Mouse (Mus musculus) embryo, embryonic 10.5 days (tissue): ENCODE measurements around the gene H1f0.
"Not testable (repeated sequence)": the region's sequence is repeated elsewhere in the genome, so short reads cannot be mapped to it uniquely, and the experiment has no call there.

Experiments used
- DNase-seq: peaks from one replicate; pipeline ENCODE4 v3.0.0-alpha.2; 2015; ENCODE audit warnings: low spot score

Gene H1f0

GRCm38 (mm10) chr15:79003079-79003478, 25.2 kb upstream of the H1f0 start:
- DNase-seq, result no peak

GRCm38 (mm10) chr15:79005581-79005980, 22.7 kb upstream of the H1f0 start:
- DNase-seq, result no peak

- no peak for DNase-seq
Measured at GRCm38 (mm10) chr15:79006638-79007037, 21.6 kb upstream of the H1f0 start.

DNA sequence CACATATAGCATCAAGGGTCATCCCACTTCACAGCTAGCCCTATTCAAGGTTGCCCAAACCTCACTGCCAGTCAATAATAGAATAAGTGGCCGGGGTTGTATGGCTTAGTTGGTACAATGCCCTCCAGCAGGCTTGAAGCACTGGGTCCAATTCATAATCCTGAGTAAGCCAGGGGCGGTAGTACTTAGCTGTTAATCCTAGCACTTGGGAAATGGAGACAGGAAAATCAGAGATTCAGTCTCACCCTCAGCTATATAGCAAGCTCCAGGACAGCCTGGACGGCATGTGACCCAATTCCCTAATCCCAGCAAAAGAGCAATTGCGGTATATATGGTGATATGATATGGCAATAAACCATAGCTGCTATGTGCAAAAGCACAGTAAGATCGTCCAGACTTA, 21.2 kb upstream of the H1f0 start:
- DNase-seq, result no peak

DNA sequence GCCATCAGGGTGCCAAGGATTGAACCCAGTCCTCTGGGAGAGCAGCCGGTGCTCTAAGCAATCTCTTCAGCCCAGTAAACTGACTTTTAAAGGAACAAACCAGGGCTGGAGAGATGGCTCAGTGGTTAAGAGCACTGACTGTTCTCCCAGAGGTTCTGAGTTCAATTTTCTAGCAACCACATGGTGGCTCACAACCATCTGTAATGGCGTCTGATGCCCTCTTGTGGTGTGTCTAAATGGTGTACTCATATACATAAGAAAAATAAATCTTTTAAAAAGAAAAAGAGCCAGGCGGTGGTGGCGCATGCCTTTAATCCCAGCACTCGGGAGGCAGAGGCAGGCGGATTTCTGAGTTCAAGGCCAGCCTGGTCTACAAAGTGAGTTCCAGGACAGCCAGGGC, 20.4 kb upstream of the H1f0 start:
- not testable (repeated sequence) for DNase-seq

DNA sequence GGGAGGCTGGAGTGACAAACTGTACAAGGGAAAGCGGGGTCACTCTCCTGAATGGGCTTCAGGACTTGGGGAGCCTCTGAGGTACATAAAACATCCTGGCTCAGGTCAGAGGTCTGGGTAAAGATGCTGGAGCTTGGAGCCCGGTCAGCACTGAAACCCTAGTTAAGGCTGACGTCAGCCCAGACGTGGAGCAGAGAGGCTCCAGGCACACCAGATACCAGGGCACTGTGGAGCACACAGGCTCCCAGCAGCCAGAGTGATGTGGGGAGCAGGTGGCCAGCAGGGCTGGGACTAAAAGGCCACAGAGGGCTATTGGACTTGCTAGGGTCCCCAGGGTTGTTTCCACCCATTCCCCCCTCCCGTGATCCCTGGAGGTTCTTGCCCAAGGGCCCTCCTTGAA, 18.5 kb upstream of the H1f0 start:
- no peak for DNase-seq

- DNase-seq, result peak; percentile 61
Measured at GRCm38 (mm10) chr15:79011550-79011949, 16.7 kb upstream of the H1f0 start.

DNA sequence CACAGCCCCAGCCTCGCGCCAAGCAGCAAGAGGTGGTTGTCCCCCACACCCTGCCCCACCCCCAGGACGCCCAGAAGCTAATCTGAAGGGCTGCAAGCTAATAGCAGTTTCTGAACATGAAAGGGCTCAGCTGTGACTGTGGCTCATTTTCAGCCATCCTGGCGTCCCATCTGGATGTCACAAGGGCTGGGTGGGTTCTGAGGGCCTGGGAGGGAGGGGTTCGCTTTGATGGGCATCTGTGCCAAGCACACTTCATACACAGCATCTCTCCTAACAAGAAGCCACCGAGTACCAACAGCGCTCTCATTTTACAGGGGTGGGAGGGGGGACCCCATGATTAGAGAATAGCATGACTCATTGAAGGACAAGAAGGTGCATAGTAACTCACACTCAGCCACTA, 14.9 kb upstream of the H1f0 start:
- DNase-seq, result no peak

DNA sequence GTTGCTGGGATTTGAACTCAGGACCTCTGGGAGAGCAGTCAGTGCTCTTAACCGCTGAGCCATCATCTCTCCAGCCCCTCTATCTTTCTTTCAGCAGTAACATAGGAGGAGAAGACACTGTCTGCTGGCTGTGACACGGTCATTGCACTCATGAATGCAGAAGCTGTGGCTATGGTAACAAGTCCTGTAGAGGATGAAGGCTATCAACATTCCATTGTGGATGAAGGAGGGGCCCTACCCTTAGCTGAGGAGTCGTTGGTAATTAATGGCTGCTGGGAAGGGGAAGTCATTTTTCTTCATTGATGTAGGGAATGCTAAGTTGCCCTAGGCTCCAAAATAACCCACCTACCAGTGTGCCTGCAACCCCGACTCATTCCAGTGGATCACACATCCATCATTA, 10.1 kb upstream of the H1f0 start:
- DNase-seq, result peak; percentile 51

DNA sequence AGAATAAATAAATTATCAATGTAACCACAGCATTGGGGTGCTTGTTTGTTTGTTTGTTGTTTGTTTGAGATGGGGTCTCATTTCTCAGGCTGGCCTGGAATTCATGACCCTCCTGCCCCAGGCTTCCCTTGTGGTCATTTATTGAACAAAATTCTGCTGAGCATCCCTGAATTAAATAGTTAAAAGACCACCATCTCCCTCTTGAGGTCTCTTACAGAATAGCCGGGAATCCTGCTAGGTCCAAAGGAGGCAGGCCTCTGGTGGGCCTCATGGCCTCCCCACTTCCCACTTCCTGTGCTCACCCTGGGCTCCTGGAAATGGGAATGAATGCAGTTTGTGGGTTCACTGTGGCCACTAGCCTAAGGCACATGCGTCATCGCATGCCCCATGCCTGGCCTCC, 9.4 kb upstream of the H1f0 start:
- peak; percentile 69 for DNase-seq

GRCm38 (mm10) chr15:79022671-79023230, 5.5 kb upstream of the H1f0 start:
- no peak for DNase-seq

- no peak for DNase-seq
Measured at GRCm38 (mm10) chr15:79023366-79023765, 4.9 kb upstream of the H1f0 start.

DNA sequence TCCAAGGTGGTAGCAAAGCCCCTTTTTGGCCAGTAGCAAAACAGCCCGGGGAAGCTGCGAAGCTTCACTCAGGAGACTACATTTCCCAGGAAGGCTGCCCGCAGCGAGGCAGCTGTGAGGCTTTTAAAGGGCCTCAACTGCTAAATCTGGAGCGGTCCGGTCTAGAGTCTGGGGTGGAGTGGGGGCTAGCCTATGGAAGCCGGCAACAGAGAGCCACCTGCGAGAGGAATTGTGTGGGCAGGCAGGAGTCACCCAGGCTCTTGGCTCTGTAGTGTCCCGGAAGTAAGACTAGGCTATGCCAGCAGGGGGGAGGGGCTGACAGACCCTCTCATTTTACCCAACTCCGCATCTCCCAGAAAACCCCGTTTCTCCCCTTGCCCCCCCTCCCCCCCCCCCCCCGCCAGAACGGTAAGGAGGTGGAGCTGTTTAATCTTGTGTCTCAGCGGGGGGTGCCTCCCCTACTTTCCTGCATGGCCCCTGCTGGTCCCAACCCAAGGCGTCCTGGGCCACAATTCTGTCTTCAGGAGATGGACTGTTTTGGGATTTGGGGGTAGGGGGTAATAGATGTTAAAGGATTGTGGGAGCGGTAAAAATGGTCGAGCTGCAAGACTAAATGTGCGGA, 2.5 kb upstream of the H1f0 start:
- DNase-seq, result peak; percentile 47

GRCm38 (mm10) chr15:79026511-79027290, 1.5 kb upstream of the H1f0 start:
- DNase-seq, result peak; percentile 25

- DNase-seq, result peak; percentile 50
Measured at GRCm38 (mm10) chr15:79027291-79028205, 702 bp upstream of the H1f0 start.

DNA sequence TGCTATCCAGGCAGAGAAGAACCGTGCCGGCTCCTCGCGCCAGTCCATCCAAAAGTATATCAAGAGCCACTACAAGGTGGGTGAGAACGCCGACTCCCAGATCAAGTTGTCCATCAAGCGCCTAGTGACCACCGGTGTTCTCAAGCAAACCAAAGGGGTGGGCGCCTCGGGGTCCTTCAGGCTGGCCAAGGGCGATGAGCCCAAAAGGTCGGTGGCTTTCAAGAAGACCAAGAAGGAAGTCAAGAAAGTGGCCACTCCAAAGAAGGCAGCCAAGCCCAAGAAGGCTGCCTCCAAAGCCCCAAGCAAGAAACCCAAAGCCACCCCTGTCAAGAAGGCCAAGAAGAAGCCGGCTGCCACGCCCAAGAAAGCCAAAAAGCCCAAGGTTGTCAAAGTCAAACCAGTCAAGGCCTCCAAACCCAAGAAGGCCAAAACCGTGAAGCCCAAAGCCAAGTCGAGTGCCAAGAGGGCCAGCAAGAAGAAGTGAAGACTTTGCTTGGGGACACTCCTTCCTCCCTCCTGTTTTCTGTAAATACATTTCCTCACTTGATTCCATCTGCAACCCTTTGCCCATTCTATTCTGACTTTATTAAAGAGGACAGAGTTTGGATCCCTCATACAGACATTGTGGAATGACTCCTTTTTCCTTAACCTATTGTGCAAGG, 704 bp downstream of the H1f0 start:
- peak; percentile 43 for DNase-seq

DNA sequence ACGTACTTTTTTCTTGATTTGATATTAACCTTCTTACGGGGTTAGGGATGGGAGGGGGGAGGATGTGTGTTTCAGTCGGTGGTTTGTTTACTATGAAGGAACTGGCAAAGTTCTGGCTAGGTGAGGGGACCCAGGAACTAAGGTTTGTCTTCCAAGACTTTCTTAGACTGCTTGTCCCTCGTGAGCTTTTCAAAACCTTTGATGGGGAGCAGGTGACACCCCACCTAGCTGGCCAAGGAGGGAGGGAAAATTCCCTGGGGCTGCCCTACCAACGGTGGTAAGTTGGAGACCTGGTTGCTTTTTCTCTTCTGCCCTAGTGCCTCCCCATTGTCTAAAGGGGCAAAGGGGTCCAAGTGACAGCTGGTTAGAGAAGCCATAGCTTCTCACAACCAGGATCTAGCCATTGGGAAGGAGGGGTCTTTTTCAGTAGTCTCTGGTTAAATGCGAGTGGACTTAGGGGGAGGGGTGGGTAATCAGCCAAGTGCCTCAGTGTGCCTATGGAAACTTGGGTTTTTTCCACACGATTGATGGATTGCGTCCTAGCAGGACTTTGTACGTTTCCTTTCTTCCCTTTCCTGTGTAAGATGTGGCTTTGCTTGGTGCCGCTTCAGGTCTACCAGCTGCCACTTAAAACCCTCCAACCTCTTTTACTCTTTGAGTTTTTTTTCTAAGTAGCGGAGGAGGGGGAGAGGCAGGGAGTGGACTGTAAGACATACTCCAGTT, 1.4 kb downstream of the H1f0 start:
- DNase-seq, result peak; percentile 63

DNA sequence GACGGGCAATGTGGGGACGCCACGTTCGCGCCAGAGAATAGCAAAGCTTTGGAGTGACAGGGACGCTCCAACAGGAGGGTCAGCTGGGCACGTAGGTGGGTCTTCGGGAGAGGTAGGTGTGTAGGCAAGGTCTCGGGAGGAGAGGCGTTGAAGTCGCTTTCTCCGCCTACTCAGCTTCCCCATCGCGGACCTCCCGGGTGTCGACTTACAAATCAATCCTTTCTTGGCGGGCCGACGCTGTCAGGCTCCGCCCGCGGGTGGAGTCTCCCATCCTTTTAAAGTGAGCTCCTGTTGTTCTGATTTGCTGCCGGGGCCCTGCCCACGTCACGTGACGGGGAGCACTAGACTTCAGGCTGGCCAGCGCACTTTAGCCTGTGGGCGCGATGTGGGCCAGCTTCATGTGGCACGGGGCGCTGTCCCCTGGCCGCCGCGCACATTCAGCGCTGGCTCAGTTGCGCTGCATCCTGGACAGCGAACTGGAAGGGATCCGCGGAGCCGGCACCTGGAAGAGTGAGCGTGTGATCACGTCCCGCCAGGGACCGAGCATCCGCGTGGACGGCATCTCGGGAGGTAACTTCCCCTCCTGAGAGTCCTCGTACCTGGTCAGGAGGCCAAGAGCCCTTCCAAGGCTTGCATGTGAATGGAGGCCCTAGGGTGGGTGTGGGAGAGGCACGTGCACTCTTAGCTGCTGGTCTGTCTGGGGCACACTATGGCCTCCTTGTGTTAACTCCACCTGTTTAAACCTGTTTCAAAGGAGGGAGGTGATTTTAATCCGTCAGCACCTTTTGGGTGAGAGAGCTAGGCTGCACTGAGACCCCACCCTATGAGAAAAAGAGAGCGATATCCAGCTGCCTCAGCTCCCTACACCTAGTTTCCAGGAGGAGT, 2.5 kb downstream of the H1f0 start:
- peak; percentile 97 for DNase-seq

GRCm38 (mm10) chr15:79031908-79032307, 3.7 kb downstream of the H1f0 start:
- DNase-seq, result not testable (repeated sequence)

DNA sequence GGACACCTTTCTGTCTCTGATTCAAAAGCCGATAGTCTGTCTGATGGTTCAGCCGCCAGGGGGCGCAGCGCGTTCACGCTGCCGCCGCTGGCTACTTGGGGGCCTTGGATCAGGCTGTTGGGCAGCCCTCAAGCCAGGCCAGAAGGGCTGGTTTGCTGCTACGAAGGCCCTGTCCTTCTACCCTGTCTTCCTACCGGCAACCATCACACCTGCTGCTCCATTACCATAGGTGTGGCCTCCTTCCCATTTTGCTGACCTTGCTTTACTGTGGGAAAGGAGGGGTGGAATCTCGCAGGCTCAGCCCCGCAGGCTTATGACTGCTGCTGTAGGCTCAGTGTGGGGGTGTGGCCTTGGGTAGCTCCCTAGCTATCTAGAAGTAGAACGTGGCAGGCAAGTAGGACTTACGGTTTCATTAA, 9.7 kb downstream of the H1f0 start:
- DNase-seq, result peak; percentile 86
